8 mouse cellular contexts compared by ENCODE assay signal in genomic region chr13:43304018-43304431, GRCm38 (mm10). TPM values are rescaled to one million over a fixed set of nuclear protein-coding genes. Genes with fewer than 3 reads are reported as not detected.
DNase-seq lines count a peak whose midpoint lies in the region; ATAC-seq lines count a peak whose summit lies in the region.

TSS of gene Gfod1 (minus strand) at chr13:43304172.

- H3K9me3 ChIP-seq in hindbrain, embryonic 12.5 days (replicated peaks) = no peaks in the 10 kb centered on the region

- H3K27ac ChIP-seq in hindbrain, embryonic 12.5 days = peak within 1 kb of the TSS; percentile 89

- peaks cover 33% of the 10 kb centered on the region for H3K4me1 ChIP-seq in hindbrain, embryonic 12.5 days

- H3K4me3 ChIP-seq in hindbrain, embryonic 12.5 days = peak within 1 kb of the TSS; percentile 71

- ATAC-seq in hindbrain, embryonic 12.5 days (ENCODE audit: low FRiP score) = peak; percentile 95

- no peaks in the 10 kb centered on the region for H3K36me3 ChIP-seq in hindbrain, embryonic 12.5 days

- H3K4me2 ChIP-seq in hindbrain, embryonic 12.5 days (replicated peaks) = peak within 1 kb of the TSS; percentile 94

- under 1% methylated on average over 53 of the region's 53 CpGs for WGBS in hindbrain, embryonic 12.5 days

- peak within 1 kb of the TSS; percentile 81 for H3K9ac ChIP-seq in hindbrain, embryonic 12.5 days

- DNase-seq in MN1 (ENCODE audit: low spot score) = peak; percentile 96
- peak; percentile 98 for DNase-seq in cerebellum, adult 9-11 months
- DNase-seq in frontal cortex, postnatal 10 days (ENCODE audit: low spot score in 2 of 2) = peak; percentile 90 to 95
- peak; percentile 92 to 97 for DNase-seq in layer of hippocampus, postnatal 14 days (ENCODE audit: low spot score in 2 of 2)
- DNase-seq in lung, postnatal 14 days = peak; percentile 98
- peak; percentile 56 for DNase-seq in retina, adult 2 months (ENCODE audit: low read depth, low spot score)
- DNase-seq in thymus, postnatal 36 days = peak; percentile 96 to 98

- H3K27me3 ChIP-seq in hindbrain, embryonic 12.5 days = peaks cover 53% of the 10 kb centered on the region

RNA-seq across cellular contexts. Expression of gene Gfod1, which starts in this region (rescaled TPM):
- 1.2 and 1.6 TPM in 2 replicates for polyA plus RNA-seq in hindbrain, embryonic 12.5 days (2016; fragmentation: Nextera tagmentation; extraction: Ambion mirVana)
- total RNA-seq in layer of hippocampus, postnatal 14 days (2021) = 10 to 100 TPM; 58.3 to 59.2 TPM

Comparison
In these comparisons a context has a peak if more than half of its experiments do, and no peak if none do; other contexts are left out.
1. Peak in every context shown above with its lines: DNase-seq, ATAC-seq, H3K4me3 ChIP-seq and H3K27ac ChIP-seq.